Mouse (Mus musculus) megakaryocyte, embryonic 14.5 days (primary cell): ENCODE measurements around the gene Ikzf2. TPM values are rescaled to one million over a fixed set of nuclear protein-coding genes. Genes with fewer than 3 reads are reported as not detected.

ENCODE experiments used
- H3K27me3 ChIP-seq: replicated peaks from 2 replicates; pipeline ENCODE3; 2012; ENCODE audit warnings: inconsistent platforms
- H3K36me3 ChIP-seq: replicated peaks from 2 replicates; pipeline ENCODE3; 2012; ENCODE audit warnings: low read length, inconsistent platforms, mixed read lengths
- H3K4me1 ChIP-seq: 2 replicates; pipeline ENCODE4 v1.6.1; 2012; ENCODE audit warnings: inconsistent platforms
- H3K4me3 ChIP-seq: replicated peaks from 2 replicates; pipeline ENCODE3; 2012; ENCODE audit warnings: moderate library complexity, mild to moderate bottlenecking, inconsistent platforms
- H3K9me3 ChIP-seq: 2 replicates; pipeline ENCODE4 v1.6.1; 2012; ENCODE audit warnings: inconsistent platforms
- FLI1 ChIP-seq: IDR thresholded peaks from 2 replicates; pipeline ENCODE4 v1.6.1; 2012; ENCODE audit warnings: low read length, inconsistent platforms, mixed read lengths
- GATA1 ChIP-seq: IDR thresholded peaks from 3 replicates; pipeline ENCODE4 v1.6.1; 2012; ENCODE audit warnings: mixed read lengths, low read length, inconsistent platforms, borderline replicate concordance
- polyA plus RNA-seq: library from polyadenylated mRNA; stranded (reverse); fragments of >175 nt; gene quantifications from 2 replicates; pipeline ENCODE4 v1.2.3, GENCODE M21; 2012; ENCODE audit warnings: low replicate concordance; ENCODE audit not compliant: insufficient read depth

The Ikzf2 gene
- 1.7 TPM in 1 of 2 replicates, not detected in the other for polyA plus RNA-seq

DNA sequence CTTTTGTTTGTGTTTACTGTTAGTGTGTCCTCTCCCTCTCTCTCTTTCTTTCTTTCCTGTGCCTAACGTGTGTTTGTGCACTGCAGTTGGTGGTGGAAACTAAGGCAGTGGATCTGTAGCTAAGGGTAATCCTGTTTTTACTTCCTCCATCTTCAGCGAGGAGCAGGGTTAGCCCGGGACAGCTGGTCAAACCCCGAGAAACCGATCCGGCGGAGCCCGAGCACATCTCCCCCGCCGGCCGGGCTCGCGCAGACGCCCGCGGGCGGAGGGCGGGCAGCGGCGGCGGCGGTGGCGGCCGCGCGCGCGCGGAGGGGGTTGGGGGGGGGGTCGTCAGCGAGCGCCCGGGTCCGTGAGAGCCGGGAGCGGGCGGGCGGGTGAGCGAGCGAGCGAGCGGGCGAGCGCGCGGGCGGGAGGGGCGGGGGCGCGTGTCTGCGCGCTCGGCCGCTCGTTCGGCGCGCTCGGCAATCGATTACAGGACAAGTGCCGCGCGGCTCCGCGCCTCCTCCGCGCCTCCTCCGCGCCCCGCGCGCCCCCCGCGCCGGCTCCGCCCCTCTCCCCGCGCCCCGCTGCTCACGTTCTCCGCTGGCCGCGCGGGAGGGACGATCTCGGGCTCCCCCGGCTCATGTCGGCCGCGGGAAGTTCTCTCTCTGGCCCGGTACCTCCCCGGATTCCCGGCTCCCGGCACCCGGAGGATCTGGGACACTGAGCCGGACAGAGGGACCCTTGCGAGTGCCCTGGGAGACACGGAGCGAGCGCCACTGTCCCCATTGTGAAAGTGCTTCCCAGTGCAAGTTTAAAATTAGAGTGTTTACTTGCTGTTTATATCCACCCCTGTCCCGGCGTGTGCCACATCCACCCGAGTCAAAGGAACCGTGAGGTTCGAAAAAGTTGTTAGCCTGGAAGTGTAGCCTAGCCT lies at the start of gene Ikzf2:
Gene Ikzf2, minus strand, starts transcription at position 170 of the 916 bp plus-strand sequence.
- Histone ChIP-seq H3K27me3 (no peaks in the 10 kb centered on the region), H3K9me3 (no peaks in the 10 kb centered on the region), H3K4me1 (peaks cover 21% of the 10 kb centered on the region), H3K4me3 (peak within 1 kb of the TSS; percentile 92), H3K36me3 (no peaks in the 10 kb centered on the region)
- TF ChIP-seq GATA1: no peak
- TF ChIP-seq FLI1: no peak

DNA sequence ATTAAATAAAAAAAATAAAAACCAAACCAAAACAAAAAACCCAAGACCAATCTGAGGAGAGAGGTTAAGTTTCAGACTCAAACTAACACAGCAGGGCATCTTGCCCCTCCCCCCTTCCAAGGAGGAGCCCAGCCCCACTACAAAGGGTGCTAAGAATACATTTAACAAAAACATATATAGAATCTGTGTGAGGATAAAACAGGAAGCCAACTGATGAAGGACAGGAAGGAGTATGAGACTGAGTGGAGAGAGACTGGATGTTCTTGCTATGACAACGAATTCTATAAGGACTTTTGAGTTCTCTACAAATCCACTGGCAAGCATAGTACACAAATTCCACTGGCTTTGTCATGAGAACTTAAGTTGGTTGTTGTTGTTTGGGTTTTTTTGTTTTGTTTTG lies 42.7 kb upstream of the Ikzf2 start:
- TF ChIP-seq FLI1 (no peak), GATA1 (no peak)
- Histone ChIP-seq H3K4me1 (no peaks in the 10 kb centered on the region), H3K27me3 (no peaks in the 10 kb centered on the region), H3K36me3 (no peaks in the 10 kb centered on the region), H3K4me3 (no peak overlapping the region), H3K9me3 (0 out of 2 replicates have a peak, but pooled peaks cover 4% of the 10 kb centered on the region)

DNA sequence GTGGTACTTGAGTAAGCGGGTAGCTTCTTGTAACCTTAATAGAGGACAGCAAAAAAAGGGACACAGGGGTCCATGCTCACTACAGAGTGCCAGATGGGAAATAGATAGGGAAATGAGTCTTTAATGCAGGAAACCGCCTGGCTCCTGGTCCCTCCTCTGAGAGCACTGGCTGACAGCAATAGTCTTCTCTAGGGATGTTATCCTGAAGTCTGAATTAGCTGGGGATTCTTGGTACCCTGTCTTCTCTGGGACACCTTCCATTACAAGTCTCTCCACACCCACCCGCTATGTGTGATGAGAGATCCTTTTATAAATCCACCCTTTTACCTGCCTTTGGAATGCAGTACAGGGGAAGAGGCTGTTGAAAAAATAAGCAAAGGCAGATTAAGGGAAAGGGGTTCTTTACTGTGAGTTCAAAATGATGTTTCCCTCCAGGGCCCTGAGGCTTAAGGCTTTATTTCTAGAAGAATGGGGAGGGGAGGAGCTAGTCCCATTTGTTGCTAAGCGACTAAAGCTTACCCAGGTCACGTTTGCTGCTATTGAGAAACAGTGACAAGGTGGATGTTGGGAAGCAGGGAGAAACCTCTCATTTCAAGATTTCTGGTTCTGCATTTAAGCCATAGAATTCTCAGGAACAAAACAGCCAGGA lies 42.1 kb upstream of the Ikzf2 start:
- no peaks in the 10 kb centered on the region for H3K27me3 ChIP-seq
- 0 out of 2 replicates have a peak, but pooled peaks cover 4% of the 10 kb centered on the region for H3K9me3 ChIP-seq
- no peak overlapping the region for H3K4me3 ChIP-seq
- TF ChIP-seq FLI1: no peak
- TF ChIP-seq GATA1: no peak
- H3K36me3 ChIP-seq: no peaks in the 10 kb centered on the region
- H3K4me1 ChIP-seq: no peaks in the 10 kb centered on the region

DNA sequence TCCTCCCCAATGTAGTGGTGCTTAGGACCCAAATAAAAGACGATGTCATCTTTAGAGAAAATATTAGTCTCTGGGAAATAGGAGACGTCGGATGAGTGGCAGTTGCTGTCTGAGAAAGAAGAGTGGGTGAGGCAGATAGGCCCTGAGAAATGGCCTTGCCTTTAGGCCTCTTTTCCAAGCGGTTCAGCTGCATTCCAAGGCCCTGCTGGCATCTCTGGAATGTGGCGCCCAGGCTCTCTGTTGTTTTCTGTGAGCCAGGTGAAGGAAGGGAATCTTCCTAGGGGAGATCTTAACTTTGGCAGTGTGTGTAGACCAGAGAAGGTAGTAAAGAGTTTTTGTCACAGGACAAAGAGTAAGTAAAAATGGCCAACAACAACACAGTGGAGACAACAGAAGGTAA lies 40.9 kb upstream of the Ikzf2 start:
- TF ChIP-seq FLI1 (no peak), GATA1 (no peak)
- H3K27me3 ChIP-seq: no peaks in the 10 kb centered on the region

GRCm38 (mm10) chr1:69717107-69717506 lies 30.1 kb upstream of the Ikzf2 start:
- H3K36me3 ChIP-seq: no peaks in the 10 kb centered on the region

More for the DNA sequence above, 40.9 kb upstream of the Ikzf2 start:
- Histone ChIP-seq H3K4me3 (no peak overlapping the region), H3K4me1 (no peaks in the 10 kb centered on the region), H3K36me3 (no peaks in the 10 kb centered on the region), H3K9me3 (0 out of 2 replicates have a peak, but pooled peaks cover 4% of the 10 kb centered on the region)

DNA sequence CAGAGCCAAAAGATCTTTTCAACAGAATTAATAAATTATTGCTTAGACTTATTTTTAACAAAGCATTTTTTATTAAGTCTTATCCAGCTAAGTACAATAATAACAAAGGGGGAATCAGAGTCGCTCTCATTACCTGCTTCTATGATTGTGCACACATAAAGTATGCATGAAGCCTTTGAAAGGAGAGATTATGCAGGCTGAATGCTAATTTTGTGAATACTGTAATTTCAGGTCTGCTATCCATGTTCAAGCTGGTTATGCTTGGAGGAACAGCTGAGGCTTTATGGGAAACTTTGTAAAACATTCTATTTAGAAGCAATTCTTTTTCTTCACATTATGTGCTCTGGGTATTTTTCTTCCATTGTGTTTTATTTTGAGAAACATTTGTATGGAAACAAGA lies 21.5 kb upstream of the Ikzf2 start:
- Histone ChIP-seq H3K27me3 (no peaks in the 10 kb centered on the region), H3K36me3 (no peaks in the 10 kb centered on the region), H3K4me1 (no peaks in the 10 kb centered on the region), H3K9me3 (no peaks in the 10 kb centered on the region), H3K4me3 (no peak overlapping the region)
- TF ChIP-seq FLI1 (no peak), GATA1 (no peak)

More at GRCm38 (mm10) chr1:69717107-69717506, 30.1 kb upstream of the Ikzf2 start:
- Histone ChIP-seq H3K27me3 (no peaks in the 10 kb centered on the region), H3K9me3 (no peaks in the 10 kb centered on the region), H3K4me3 (no peak overlapping the region), H3K4me1 (no peaks in the 10 kb centered on the region)
- TF ChIP-seq GATA1: no peak
- TF ChIP-seq FLI1: no peak

GRCm38 (mm10) chr1:69703506-69704156 lies 16.6 kb upstream of the Ikzf2 start:
- no peaks in the 10 kb centered on the region for H3K27me3 ChIP-seq
- H3K4me1 ChIP-seq: no peaks in the 10 kb centered on the region
- TF ChIP-seq GATA1 (no peak), FLI1 (no peak)
- H3K9me3 ChIP-seq: no peaks in the 10 kb centered on the region
- no peak overlapping the region for H3K4me3 ChIP-seq
- H3K36me3 ChIP-seq: no peaks in the 10 kb centered on the region

DNA sequence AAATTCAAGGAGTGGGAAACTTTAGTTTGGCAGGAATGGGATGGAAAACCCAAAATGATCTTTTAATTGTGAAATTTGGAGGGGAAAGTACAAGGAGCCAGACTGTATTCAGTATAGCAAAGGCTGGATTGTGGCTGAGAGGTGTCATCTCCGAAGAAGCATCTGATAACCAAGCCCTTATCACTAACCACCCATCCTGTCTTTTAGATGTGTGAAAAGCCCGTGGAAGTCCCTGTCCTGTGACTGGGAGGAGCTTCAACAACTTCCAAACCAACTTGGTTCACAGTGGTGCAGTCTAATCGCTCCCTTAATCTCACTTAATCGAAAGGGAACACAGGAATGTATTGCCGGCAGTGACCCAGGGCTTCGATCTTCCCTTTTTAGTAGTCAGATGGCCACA lies 4.9 kb upstream of the Ikzf2 start:
- no peaks in the 10 kb centered on the region for H3K27me3 ChIP-seq
- H3K9me3 ChIP-seq: no peaks in the 10 kb centered on the region
- peaks cover 9% of the 10 kb centered on the region for H3K4me1 ChIP-seq
- H3K4me3 ChIP-seq: no peak overlapping the region
- no peaks in the 10 kb centered on the region for H3K36me3 ChIP-seq
- TF ChIP-seq FLI1 (no peak), GATA1 (no peak)

DNA sequence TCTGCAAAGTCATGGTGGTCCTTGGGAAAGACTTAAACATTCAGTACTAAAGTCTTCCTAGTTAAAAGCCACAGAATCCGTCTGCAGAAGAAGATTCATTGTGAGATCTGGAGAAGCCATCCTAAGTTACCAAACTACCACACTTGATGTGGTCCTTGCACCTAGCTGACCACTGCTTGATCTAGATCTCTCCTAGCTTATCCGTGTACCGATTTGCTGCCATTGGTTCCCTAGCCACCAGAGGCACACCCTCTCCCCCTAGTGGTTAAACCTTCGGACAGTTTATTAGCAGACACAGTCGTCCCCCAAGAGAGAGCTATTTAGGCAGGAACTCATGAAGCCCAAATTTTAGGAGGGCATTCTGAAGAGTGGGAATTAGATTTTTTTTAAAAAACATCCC lies 1.9 kb upstream of the Ikzf2 start:
- Histone ChIP-seq H3K9me3 (no peaks in the 10 kb centered on the region), H3K4me3 (peak overlapping the region; percentile 92), H3K36me3 (no peaks in the 10 kb centered on the region), H3K4me1 (peaks cover 10% of the 10 kb centered on the region), H3K27me3 (no peaks in the 10 kb centered on the region)
- TF ChIP-seq GATA1 (no peak), FLI1 (no peak)

GRCm38 (mm10) chr1:69688118-69688517 lies 1.1 kb upstream of the Ikzf2 start:
- peak overlapping the region; percentile 92 for H3K4me3 ChIP-seq
- peaks cover 14% of the 10 kb centered on the region for H3K4me1 ChIP-seq
- TF ChIP-seq FLI1: no peak
- TF ChIP-seq GATA1: no peak
- no peaks in the 10 kb centered on the region for H3K27me3 ChIP-seq
- no peaks in the 10 kb centered on the region for H3K36me3 ChIP-seq
- no peaks in the 10 kb centered on the region for H3K9me3 ChIP-seq
